Mouse (Mus musculus): ENCODE results near the gene Cxadr. TPM values are rescaled to one million over a fixed set of nuclear protein-coding genes. Genes with fewer than 3 reads are reported as not detected.

The Cxadr gene
- total and polyA plus RNA-seq, 2 experiments from 2014 or later, result 133 to 272 TPM

GRCm38 (mm10) chr16:78327999-78328398 lies 26.7 kb downstream of the Cxadr start:
- Histone ChIP-seq H3K36me3 (ENCODE audit: insufficient read depth, low read length) (peaks cover 22% of the 10 kb centered on the region), H3K4me2 (ENCODE audit: low read depth, low read length) (no peak overlapping the region), H3K4me1 (ENCODE audit: insufficient read depth, low read length) (no peaks in the 10 kb centered on the region), H3K27me3 (ENCODE audit: insufficient read depth, low read length) (no peaks in the 10 kb centered on the region), H3K27ac (no peak overlapping the region), H3K9me3 (ENCODE audit: low read length) (no peaks in the 10 kb centered on the region), H3K4me3 (ENCODE audit: low read length) (no peak overlapping the region), H3K9ac (replicated peaks; ENCODE audit: low read length) (no peak overlapping the region)
- WGBS, result 92% methylated on average over 12 of the region's 12 CpGs
- DNase-seq (ENCODE audit: low spot score) (no peak), ATAC-seq (no peak)
- no peak for TF ChIP-seq CTCF (IDR thresholded peaks at IDR 0.05; ENCODE audit: low read depth)

- TF ChIP-seq CTCF (IDR thresholded peaks at IDR 0.05; ENCODE audit: low read depth), result no peak
- 64% methylated on average over 8 of the region's 8 CpGs for WGBS
- Histone ChIP-seq H3K27me3 (ENCODE audit: insufficient read depth, low read length) (no peaks in the 10 kb centered on the region), H3K36me3 (ENCODE audit: insufficient read depth, low read length) (peaks cover 28% of the 10 kb centered on the region), H3K27ac (no peak overlapping the region), H3K9ac (replicated peaks; ENCODE audit: low read length) (no peak overlapping the region), H3K4me2 (ENCODE audit: low read depth, low read length) (no peak overlapping the region), H3K4me1 (ENCODE audit: insufficient read depth, low read length) (no peaks in the 10 kb centered on the region), H3K4me3 (ENCODE audit: low read length) (no peak overlapping the region), H3K9me3 (ENCODE audit: low read length) (no peaks in the 10 kb centered on the region)
- DNase-seq (ENCODE audit: low spot score) (no peak), ATAC-seq (no peak)
Measured at GRCm38 (mm10) chr16:78337226-78337625, 35.9 kb downstream of the Cxadr start.

- TF ChIP-seq CTCF (IDR thresholded peaks at IDR 0.05; ENCODE audit: low read depth), result no peak
- DNase-seq (ENCODE audit: low spot score), result no peak
- H3K27me3 ChIP-seq (ENCODE audit: insufficient read depth, low read length), result no peaks in the 10 kb centered on the region
- no peaks in the 10 kb centered on the region for H3K9me3 ChIP-seq (ENCODE audit: low read length)
- 60% methylated on average over 4 of the region's 4 CpGs for WGBS
- H3K36me3 ChIP-seq (ENCODE audit: insufficient read depth, low read length), result no peaks in the 10 kb centered on the region
- no peak overlapping the region for H3K4me2 ChIP-seq (ENCODE audit: low read depth, low read length)
- no peak overlapping the region for H3K27ac ChIP-seq
- ATAC-seq, result peak; percentile 58; the same call in 1 of the 2 replicates
- no peak overlapping the region for H3K4me3 ChIP-seq (ENCODE audit: low read length)
- no peak overlapping the region for H3K9ac ChIP-seq (replicated peaks; ENCODE audit: low read length)
- H3K4me1 ChIP-seq (ENCODE audit: insufficient read depth, low read length), result no peaks in the 10 kb centered on the region
Measured at GRCm38 (mm10) chr16:78341356-78341755, 40.1 kb downstream of the Cxadr start.

- no peak overlapping the region for H3K4me3 ChIP-seq (ENCODE audit: low read length)
- H3K27ac ChIP-seq, result no peak overlapping the region
- no peaks in the 10 kb centered on the region for H3K36me3 ChIP-seq (ENCODE audit: insufficient read depth, low read length)
- no peak for DNase-seq (ENCODE audit: low spot score)
- TF ChIP-seq CTCF (IDR thresholded peaks at IDR 0.05; ENCODE audit: low read depth), result no peak
- no peak overlapping the region for H3K9ac ChIP-seq (replicated peaks; ENCODE audit: low read length)
- no peak for ATAC-seq
- H3K9me3 ChIP-seq (ENCODE audit: low read length), result no peaks in the 10 kb centered on the region
- no peaks in the 10 kb centered on the region for H3K27me3 ChIP-seq (ENCODE audit: insufficient read depth, low read length)
- H3K4me2 ChIP-seq (ENCODE audit: low read depth, low read length), result no peak overlapping the region
- WGBS, result 82% methylated on average over 5 of the region's 5 CpGs
- no peaks in the 10 kb centered on the region for H3K4me1 ChIP-seq (ENCODE audit: insufficient read depth, low read length)
Measured at GRCm38 (mm10) chr16:78342767-78343166, 41.5 kb downstream of the Cxadr start.

GRCm38 (mm10) chr16:78343792-78344191 lies 42.5 kb downstream of the Cxadr start:
- Histone ChIP-seq H3K27ac (no peak overlapping the region), H3K4me3 (ENCODE audit: low read length) (no peak overlapping the region), H3K9me3 (ENCODE audit: low read length) (no peaks in the 10 kb centered on the region), H3K27me3 (ENCODE audit: insufficient read depth, low read length) (no peaks in the 10 kb centered on the region), H3K36me3 (ENCODE audit: insufficient read depth, low read length) (no peaks in the 10 kb centered on the region), H3K4me1 (ENCODE audit: insufficient read depth, low read length) (no peaks in the 10 kb centered on the region), H3K4me2 (ENCODE audit: low read depth, low read length) (no peak overlapping the region), H3K9ac (replicated peaks; ENCODE audit: low read length) (no peak overlapping the region)
- DNase-seq (ENCODE audit: low spot score) (no peak), ATAC-seq (no peak)
- WGBS, result 67% methylated on average over 6 of the region's 6 CpGs
- no peak for TF ChIP-seq CTCF (IDR thresholded peaks at IDR 0.05; ENCODE audit: low read depth)

- Histone ChIP-seq H3K4me3 (ENCODE audit: low read length) (no peak overlapping the region), H3K36me3 (ENCODE audit: insufficient read depth, low read length) (peaks cover 4% of the 10 kb centered on the region; the same call in 1 of the 2 replicates), H3K9me3 (ENCODE audit: low read length) (no peaks in the 10 kb centered on the region), H3K27me3 (ENCODE audit: insufficient read depth, low read length) (no peaks in the 10 kb centered on the region), H3K4me1 (ENCODE audit: insufficient read depth, low read length) (no peaks in the 10 kb centered on the region), H3K4me2 (ENCODE audit: low read depth, low read length) (no peak overlapping the region), H3K27ac (no peak overlapping the region), H3K9ac (replicated peaks; ENCODE audit: low read length) (no peak overlapping the region)
- no peak; the same call in 1 of the 2 replicates for ATAC-seq
- peak; percentile 28 for DNase-seq (ENCODE audit: low spot score)
- 93% methylated on average over 2 of the region's 2 CpGs for WGBS
- TF ChIP-seq CTCF (IDR thresholded peaks at IDR 0.05; ENCODE audit: low read depth), result peak; percentile 43
Measured at GRCm38 (mm10) chr16:78346662-78347327, 45.5 kb downstream of the Cxadr start.

GRCm38 (mm10) chr16:78347328-78347926 lies 46.1 kb downstream of the Cxadr start:
- 85% methylated on average over 13 of the region's 13 CpGs for WGBS
- Histone ChIP-seq H3K9me3 (ENCODE audit: low read length) (no peaks in the 10 kb centered on the region), H3K36me3 (ENCODE audit: insufficient read depth, low read length) (peaks cover 4% of the 10 kb centered on the region; the same call in 1 of the 2 replicates), H3K4me3 (ENCODE audit: low read length) (no peak overlapping the region), H3K4me1 (ENCODE audit: insufficient read depth, low read length) (no peaks in the 10 kb centered on the region), H3K27ac (no peak overlapping the region), H3K27me3 (ENCODE audit: insufficient read depth, low read length) (no peaks in the 10 kb centered on the region), H3K9ac (replicated peaks; ENCODE audit: low read length) (no peak overlapping the region), H3K4me2 (ENCODE audit: low read depth, low read length) (no peak overlapping the region)
- no peak for TF ChIP-seq CTCF (IDR thresholded peaks at IDR 0.05; ENCODE audit: low read depth)
- DNase-seq (ENCODE audit: low spot score) (no peak), ATAC-seq (no peak)

Measured in hindbrain, postnatal 0 days (tissue).